Mouse (Mus musculus): ENCODE measurements around the gene Ppp2r1a. TPM values are rescaled to one million over a fixed set of nuclear protein-coding genes. Genes with fewer than 3 reads are reported as not detected.

Ppp2r1a gene
- 402 and 407 TPM in 2 replicates for polyA plus RNA-seq (2016; fragmentation: Nextera tagmentation; extraction: Ambion mirVana)

DNA sequence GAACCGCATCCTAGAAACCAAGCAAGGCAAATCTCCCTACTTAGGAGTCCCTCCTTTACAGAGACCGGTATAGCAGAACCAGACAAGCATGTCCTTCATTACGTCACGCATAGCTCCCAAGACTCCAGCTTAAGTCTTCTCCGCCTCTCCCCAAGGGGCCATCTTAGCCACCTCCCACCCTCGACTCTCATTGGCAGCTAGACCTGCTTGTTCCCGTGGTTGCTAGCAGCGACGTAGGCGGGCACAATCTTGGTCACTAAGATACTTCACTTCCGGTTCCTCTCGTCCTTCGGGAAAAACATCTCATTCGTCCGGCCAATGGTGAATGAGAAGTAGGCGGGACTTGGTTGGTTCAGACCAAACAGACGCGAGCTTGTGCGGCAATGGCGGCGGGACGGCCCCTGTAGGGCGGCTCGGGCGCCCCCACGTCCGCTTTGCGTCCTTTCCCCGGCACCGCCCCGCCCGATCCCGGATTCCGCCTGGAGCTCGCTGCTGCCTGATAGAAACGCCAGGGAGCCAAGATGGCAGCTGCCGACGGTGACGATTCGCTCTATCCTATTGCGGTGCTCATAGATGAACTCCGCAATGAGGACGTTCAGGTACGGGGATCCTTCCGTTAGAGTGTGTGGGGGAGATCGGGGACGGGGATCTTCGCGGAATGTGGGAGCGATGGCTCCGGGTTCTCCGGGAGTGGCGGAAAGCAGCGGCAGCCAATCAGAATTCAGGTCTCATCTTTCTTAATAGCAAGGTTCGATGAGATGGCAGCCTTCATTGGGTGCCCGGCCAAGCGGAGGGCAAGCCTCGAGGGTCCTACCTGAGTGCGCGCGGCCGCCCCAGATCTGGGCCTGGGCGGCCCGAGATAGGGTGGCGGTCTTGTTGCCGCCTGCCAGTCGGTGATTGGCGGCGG lies at the start of gene Ppp2r1a:
Gene Ppp2r1a, plus strand, starts transcription at position 327 of the 907 bp plus-strand sequence.
- peak; percentile 99 for ATAC-seq (ENCODE audit: insufficient number of reproducible peaks, insufficient read depth, low FRiP score, low TSS enrichment)
- WGBS: under 1% methylated on average over 69 of the region's 69 CpGs
- H3K4me2 ChIP-seq (replicated peaks): peak within 1 kb of the TSS; percentile 63
- peak within 1 kb of the TSS; percentile 94 for H3K27ac ChIP-seq
- no peaks in the 10 kb centered on the region for H3K27me3 ChIP-seq
- peak within 1 kb of the TSS; percentile 80 for H3K4me3 ChIP-seq
- peak within 1 kb of the TSS; percentile 80 for H3K9ac ChIP-seq
- H3K4me1 ChIP-seq: peaks cover 12% of the 10 kb centered on the region
- no peaks in the 10 kb centered on the region for H3K9me3 ChIP-seq
- no peaks in the 10 kb centered on the region for H3K36me3 ChIP-seq

DNA sequence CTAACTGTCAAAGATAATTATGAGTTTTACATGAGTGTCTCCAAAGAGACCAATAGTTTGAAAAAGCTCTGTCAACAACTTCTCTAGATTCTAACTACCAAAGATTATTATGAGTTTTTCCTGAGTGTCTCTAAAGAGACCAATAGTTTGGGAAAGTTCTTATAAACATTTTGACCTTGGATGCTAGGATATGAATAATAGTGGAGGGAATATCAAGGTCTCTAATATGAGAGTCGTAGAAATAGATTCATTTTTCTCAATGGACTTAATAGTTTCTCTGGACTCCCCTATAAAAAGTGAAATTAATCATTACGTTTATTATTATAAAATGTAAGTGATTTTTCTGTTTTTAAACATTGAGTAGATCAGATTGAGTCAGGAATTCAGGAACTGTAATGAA lies 40.1 kb upstream of the Ppp2r1a start, which contains the start of gene Vmn1r231:
Gene Vmn1r231, minus strand, starts transcription at position 101 of the 400 bp plus-strand sequence.
- H3K27ac ChIP-seq: no peak within 1 kb of the TSS
- no peaks in the 10 kb centered on the region for H3K9me3 ChIP-seq
- no peak within 1 kb of the TSS for H3K4me3 ChIP-seq
- H3K4me2 ChIP-seq (replicated peaks): no peak within 1 kb of the TSS
- H3K9ac ChIP-seq: no peak within 1 kb of the TSS
- 58% methylated on average over 2 of the region's 2 CpGs for WGBS
- no peaks in the 10 kb centered on the region for H3K27me3 ChIP-seq
- H3K36me3 ChIP-seq: no peaks in the 10 kb centered on the region
- H3K4me1 ChIP-seq: no peaks in the 10 kb centered on the region
- ATAC-seq (ENCODE audit: insufficient number of reproducible peaks, insufficient read depth, low FRiP score, low TSS enrichment): no peak

GRCm38 (mm10) chr17:20919614-20920013 lies 25.5 kb upstream of the Ppp2r1a start, which contains the start of gene Vmn1r232:
Gene Vmn1r232 (minus strand): TSS chr17:20919714.
- no peak within 1 kb of the TSS for H3K27ac ChIP-seq
- no peak within 1 kb of the TSS for H3K4me3 ChIP-seq
- H3K9ac ChIP-seq: no peak within 1 kb of the TSS
- no peaks in the 10 kb centered on the region for H3K36me3 ChIP-seq
- no peaks in the 10 kb centered on the region for H3K27me3 ChIP-seq
- ATAC-seq (ENCODE audit: insufficient number of reproducible peaks, insufficient read depth, low FRiP score, low TSS enrichment): no peak
- 54% methylated on average over 1 of the region's 1 CpGs for WGBS
- H3K9me3 ChIP-seq: no peaks in the 10 kb centered on the region
- no peak within 1 kb of the TSS for H3K4me2 ChIP-seq (replicated peaks)
- no peaks in the 10 kb centered on the region for H3K4me1 ChIP-seq

GRCm38 (mm10) chr17:20944226-20944625 lies 885 bp upstream of the Ppp2r1a start:
- Histone ChIP-seq H3K4me1 (peaks cover 12% of the 10 kb centered on the region), H3K9ac (0 out of 2 replicates have a peak overlapping the region, but pooled peaks have one; percentile 58), H3K36me3 (no peaks in the 10 kb centered on the region), H3K4me3 (peak overlapping the region; percentile 80), H3K27me3 (no peaks in the 10 kb centered on the region), H3K4me2 (replicated peaks) (peak overlapping the region; percentile 51), H3K9me3 (no peaks in the 10 kb centered on the region), H3K27ac (peak overlapping the region; percentile 94)
- 45% methylated on average over 3 of the region's 3 CpGs for WGBS
- ATAC-seq (ENCODE audit: insufficient number of reproducible peaks, insufficient read depth, low FRiP score, low TSS enrichment): no peak

GRCm38 (mm10) chr17:20946026-20946565 lies 985 bp downstream of the Ppp2r1a start:
- H3K36me3 ChIP-seq: 0 out of 2 replicates have a peak, but pooled peaks cover under 1% of the 10 kb centered on the region
- H3K27me3 ChIP-seq: no peaks in the 10 kb centered on the region
- no peaks in the 10 kb centered on the region for H3K9me3 ChIP-seq
- H3K4me3 ChIP-seq: peak overlapping the region; percentile 80
- H3K27ac ChIP-seq: peak overlapping the region; percentile 94
- 1% methylated on average over 13 of the region's 13 CpGs for WGBS
- H3K4me2 ChIP-seq (replicated peaks): peak overlapping the region; percentile 63
- peaks cover 12% of the 10 kb centered on the region for H3K4me1 ChIP-seq
- no peak for ATAC-seq (ENCODE audit: insufficient number of reproducible peaks, insufficient read depth, low FRiP score, low TSS enrichment)
- H3K9ac ChIP-seq: peak overlapping the region; percentile 80

- H3K27me3 ChIP-seq: no peaks in the 10 kb centered on the region
- no peak for ATAC-seq (ENCODE audit: insufficient number of reproducible peaks, insufficient read depth, low FRiP score, low TSS enrichment)
- H3K4me1 ChIP-seq: peaks cover 12% of the 10 kb centered on the region
- no peak overlapping the region for H3K27ac ChIP-seq
- H3K4me2 ChIP-seq (replicated peaks): peak overlapping the region; percentile 63
- H3K4me3 ChIP-seq: peak overlapping the region; percentile 80
- H3K36me3 ChIP-seq: peaks cover 6% of the 10 kb centered on the region
- H3K9ac ChIP-seq: peak overlapping the region; percentile 80
- no peaks in the 10 kb centered on the region for H3K9me3 ChIP-seq
Measured at GRCm38 (mm10) chr17:20946636-20947035, 1.5 kb downstream of the Ppp2r1a start.

DNA sequence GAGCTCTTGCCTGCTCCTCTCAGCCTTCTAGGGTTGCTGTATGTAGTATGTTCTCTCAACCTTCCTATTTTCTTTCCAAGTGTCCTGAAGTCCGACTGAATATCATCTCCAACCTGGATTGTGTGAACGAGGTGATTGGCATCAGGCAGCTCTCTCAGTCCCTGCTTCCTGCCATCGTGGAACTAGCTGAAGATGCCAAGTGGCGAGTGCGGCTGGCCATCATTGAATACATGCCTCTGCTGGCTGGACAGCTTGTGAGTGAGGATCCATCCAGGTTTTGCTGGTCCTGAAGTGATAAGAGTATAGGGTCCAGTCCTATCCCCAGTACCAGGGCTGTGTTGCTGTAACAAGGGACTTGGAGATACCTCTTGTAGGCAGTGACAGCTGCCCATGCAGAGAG lies 15.3 kb downstream of the Ppp2r1a start:
- Histone ChIP-seq H3K4me1 (no peaks in the 10 kb centered on the region), H3K27ac (no peak overlapping the region), H3K36me3 (peaks cover 97% of the 10 kb centered on the region), H3K9ac (no peak overlapping the region), H3K27me3 (no peaks in the 10 kb centered on the region), H3K4me2 (replicated peaks) (no peak overlapping the region), H3K4me3 (no peak overlapping the region), H3K9me3 (no peaks in the 10 kb centered on the region)
- WGBS: 93% methylated on average over 5 of the region's 5 CpGs
- ATAC-seq (ENCODE audit: insufficient number of reproducible peaks, insufficient read depth, low FRiP score, low TSS enrichment): no peak

DNA sequence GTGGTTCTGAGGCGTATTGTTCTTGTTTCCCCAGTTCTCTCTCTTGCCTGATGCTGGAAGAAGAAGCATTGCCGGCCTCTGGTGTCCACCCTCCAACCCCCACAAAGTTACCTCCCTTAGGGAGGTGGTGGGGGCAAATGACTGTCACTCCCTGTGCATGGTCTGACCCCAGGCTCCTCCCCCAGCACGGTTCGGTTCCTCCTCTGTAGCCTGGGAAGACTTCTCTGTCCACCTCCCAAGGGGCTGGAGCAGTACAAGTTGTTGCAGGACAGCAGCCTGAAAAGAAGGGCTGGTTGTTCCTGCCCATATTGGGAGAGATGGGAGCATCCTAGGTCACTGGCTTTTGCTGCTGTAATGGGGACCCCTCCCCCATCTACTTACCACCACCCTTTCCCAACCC lies 20.3 kb downstream of the Ppp2r1a start:
- no peak overlapping the region for H3K27ac ChIP-seq
- peaks cover 85% of the 10 kb centered on the region for H3K36me3 ChIP-seq
- no peaks in the 10 kb centered on the region for H3K27me3 ChIP-seq
- H3K4me2 ChIP-seq (replicated peaks): no peak overlapping the region
- ATAC-seq (ENCODE audit: insufficient number of reproducible peaks, insufficient read depth, low FRiP score, low TSS enrichment): 0 out of 2 replicates have a peak, but pooled peaks have one; percentile 24
- no peaks in the 10 kb centered on the region for H3K4me1 ChIP-seq
- 84% methylated on average over 4 of the region's 4 CpGs for WGBS
- H3K4me3 ChIP-seq: no peak overlapping the region
- H3K9ac ChIP-seq: no peak overlapping the region
- no peaks in the 10 kb centered on the region for H3K9me3 ChIP-seq

GRCm38 (mm10) chr17:20966681-20967080 lies 21.6 kb downstream of the Ppp2r1a start:
- peaks cover 73% of the 10 kb centered on the region for H3K36me3 ChIP-seq
- no peak overlapping the region for H3K9ac ChIP-seq
- H3K27me3 ChIP-seq: no peaks in the 10 kb centered on the region
- no peak for ATAC-seq (ENCODE audit: insufficient number of reproducible peaks, insufficient read depth, low FRiP score, low TSS enrichment)
- no peak overlapping the region for H3K27ac ChIP-seq
- no peak overlapping the region for H3K4me3 ChIP-seq
- H3K4me1 ChIP-seq: no peaks in the 10 kb centered on the region
- H3K9me3 ChIP-seq: no peaks in the 10 kb centered on the region
- no peak overlapping the region for H3K4me2 ChIP-seq (replicated peaks)

- H3K4me2 ChIP-seq (replicated peaks): no peak overlapping the region
- 73% methylated on average over 2 of the region's 2 CpGs for WGBS
- H3K27me3 ChIP-seq: no peaks in the 10 kb centered on the region
- ATAC-seq (ENCODE audit: insufficient number of reproducible peaks, insufficient read depth, low FRiP score, low TSS enrichment): no peak
- no peaks in the 10 kb centered on the region for H3K36me3 ChIP-seq
- H3K9ac ChIP-seq: no peak overlapping the region
- no peaks in the 10 kb centered on the region for H3K4me1 ChIP-seq
- H3K4me3 ChIP-seq: no peak overlapping the region
- no peak overlapping the region for H3K27ac ChIP-seq
- H3K9me3 ChIP-seq: no peaks in the 10 kb centered on the region
Measured at GRCm38 (mm10) chr17:20993716-20994115, 48.6 kb downstream of the Ppp2r1a start.

- no peak for ATAC-seq (ENCODE audit: insufficient number of reproducible peaks, insufficient read depth, low FRiP score, low TSS enrichment)
- H3K9ac ChIP-seq: no peak within 1 kb of the TSS
- H3K27ac ChIP-seq: no peak within 1 kb of the TSS
Measured at GRCm38 (mm10) chr17:20996364-20996763, 51.3 kb downstream of the Ppp2r1a start, which contains the start of gene Vmn1r233. Gene Vmn1r233 (minus strand): TSS chr17:20996464.

More at GRCm38 (mm10) chr17:20996364-20996763, 51.3 kb downstream of the Ppp2r1a start, which contains the start of gene Vmn1r233:
- Histone ChIP-seq H3K36me3 (no peaks in the 10 kb centered on the region), H3K4me2 (replicated peaks) (no peak within 1 kb of the TSS), H3K4me1 (no peaks in the 10 kb centered on the region), H3K9me3 (no peaks in the 10 kb centered on the region), H3K4me3 (no peak within 1 kb of the TSS), H3K27me3 (no peaks in the 10 kb centered on the region)

Measured in embryonic facial prominence, embryonic 12.5 days (tissue).